Mouse (Mus musculus): ENCODE measurements around the gene Pde4d.

Gene Pde4d

DNA sequence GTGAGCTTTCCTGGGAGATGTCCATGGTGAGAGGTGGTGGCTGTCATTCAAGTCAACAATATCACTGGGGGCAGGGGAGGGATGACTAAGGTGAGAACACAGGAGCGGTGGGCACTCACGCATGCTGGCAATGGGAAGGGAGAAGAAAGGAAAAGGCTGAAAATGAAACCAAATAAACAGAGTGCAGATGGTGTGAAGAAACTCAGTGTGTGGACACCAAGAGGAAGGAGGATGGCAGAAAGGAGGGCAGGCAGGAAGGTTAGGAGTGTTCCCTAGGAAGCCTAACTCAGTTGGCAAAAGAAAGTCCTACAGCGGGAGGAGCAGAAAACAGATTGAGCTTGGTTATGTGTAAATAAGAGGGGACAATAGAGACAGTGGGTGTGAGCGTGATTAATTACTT, 1107.1 kb downstream of the Pde4d start:
- in situ Hi-C loops (cut with MboI), result loop anchor here (10.0 kb wide), 1 partner anchor 212 kb away; no protein-coding TSS in a partner anchor

DNA sequence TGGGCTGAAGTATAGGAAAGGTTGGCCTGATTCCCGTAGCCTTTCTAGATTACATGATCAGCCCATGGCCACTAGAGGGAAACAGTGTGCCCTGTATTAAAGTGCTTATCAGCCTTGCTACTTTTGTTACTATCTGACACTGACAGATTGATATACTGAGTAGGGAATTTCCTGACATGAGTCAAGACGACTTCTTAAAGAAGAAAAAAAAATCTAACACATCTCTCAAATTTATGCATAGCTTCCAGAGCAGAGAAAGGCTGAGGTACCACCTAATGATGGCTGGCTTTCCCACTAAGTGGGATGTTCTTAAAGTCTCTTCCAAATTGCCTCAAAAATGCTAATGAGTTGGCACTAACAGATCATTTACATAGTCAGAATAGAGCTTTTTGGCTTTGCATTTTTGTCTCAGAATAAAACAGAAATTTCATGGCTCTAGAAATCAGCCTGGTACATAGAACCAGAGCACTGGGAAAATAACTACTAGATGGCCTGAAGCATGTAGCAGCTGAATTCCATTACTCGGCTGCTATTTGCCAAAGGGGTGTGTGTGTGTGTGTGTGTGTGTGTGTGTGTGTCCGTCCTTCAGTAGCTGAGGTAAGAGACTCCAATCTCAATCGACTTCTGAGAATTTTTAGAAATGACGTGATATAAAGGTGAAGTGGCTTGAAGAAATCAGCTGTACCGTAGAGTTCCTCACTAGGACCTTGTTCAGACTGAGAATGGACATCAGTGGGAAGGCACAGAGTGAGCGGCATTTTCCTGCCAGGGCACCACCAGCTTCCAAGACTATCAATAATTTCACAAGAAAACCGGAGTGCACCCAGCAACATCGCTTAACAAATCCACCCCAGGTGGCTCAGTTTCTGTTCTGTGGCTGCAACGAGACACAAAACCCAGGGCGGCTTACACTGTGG, 1108.9 kb downstream of the Pde4d start:
- in situ Hi-C loops (cut with MboI), result loop anchor here (10.0 kb wide), 1 partner anchor 214 kb away; no protein-coding TSS in a partner anchor

DNA sequence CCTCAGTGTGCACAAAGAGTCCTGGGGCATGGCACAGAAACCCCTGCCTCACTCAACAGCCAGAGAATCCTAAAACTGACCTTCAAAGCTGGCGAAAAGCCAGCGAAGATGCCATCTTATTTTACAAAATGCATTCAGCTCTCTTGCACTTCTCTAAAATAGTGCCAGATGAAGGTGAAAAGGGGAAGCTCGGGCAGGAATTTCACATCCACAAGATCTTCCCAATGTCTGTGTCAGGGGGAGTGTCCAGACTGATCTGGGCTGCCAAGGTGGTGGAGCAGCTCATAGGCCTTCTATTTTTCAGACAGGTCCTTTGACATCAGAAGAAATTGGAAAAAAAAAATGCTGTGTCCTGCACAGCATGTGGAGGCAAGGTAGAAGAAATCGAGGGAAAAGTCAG, 1110.5 kb downstream of the Pde4d start:
- in situ Hi-C loops (cut with MboI), result no loop called here

DNA sequence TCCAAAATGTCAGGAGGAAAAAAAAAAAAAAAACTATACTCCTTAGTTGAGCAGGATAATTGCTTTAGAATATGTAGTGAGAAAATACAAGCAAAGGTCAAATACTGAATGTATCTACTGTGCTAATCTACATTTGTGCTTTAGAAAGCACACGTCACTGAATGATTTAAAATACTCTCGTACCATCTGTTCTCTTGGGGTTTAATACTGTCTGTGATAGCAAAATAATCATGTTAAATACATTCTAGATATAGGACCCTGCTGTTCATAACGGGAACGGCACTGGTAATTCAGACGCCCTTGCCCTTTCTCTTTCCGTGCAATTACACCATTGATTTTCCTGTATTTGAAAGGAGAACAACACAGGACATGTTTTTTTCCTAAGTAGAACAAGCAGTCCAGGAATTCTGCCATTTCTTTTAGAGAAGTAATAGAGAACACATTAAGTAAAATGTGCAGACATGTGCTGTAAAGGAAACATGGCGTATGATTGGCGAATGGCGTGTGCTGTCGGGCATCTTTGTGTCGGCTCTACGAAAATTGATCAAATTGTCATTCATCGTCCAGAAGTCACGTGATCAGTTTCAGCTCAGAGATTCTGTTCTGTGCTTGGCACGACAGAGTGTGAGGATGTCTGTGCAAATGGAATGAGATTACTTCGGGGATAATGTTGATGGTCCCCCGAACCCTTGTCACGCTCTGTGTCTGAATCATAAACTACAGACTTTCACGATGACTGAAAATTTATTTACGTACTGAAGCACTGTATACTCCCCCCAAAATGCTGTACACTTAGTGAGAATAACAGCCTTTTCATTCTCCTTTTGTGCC, 1119.1 kb downstream of the Pde4d start:
- in situ Hi-C loops (cut with MboI), result no loop called here

DNA sequence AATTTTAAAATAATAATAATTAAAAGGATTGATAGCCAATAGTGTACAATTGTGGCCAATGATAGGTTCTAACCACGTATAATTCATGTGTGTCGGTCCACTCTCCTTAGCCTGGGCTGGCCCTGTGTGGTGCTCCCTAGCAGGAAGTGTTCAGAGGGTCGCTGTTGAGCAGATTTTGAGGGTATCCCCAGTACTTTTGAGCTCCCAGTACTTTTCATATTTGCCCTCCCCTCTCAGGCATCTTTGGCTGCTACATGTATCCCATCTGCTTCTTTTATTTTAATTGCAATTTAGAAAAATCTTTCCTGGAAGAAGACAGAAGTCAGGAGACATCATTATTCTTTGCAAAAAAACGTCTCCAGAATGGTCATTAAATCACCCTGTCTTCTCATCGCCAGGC, 1119.7 kb downstream of the Pde4d start:
- in situ Hi-C loops (cut with MboI), result no loop called here

DNA sequence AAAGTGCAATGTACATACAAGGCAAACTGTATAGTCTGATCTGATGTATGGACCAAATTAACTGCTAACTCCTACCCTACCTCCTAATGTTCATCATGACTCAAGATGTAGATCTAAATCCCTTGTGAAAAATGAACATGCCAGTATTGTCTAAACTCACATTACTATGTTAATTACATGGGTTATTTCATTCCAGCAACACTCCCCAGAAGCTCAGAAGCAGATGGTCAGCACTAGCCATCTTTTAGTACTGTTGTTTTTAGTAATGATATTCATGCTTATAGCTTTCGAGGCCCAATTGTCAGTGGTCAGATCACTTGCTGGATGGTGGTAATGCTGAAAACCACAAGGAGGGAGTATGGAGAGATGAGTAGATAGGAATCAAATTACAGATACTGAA, 1127.0 kb downstream of the Pde4d start:
- in situ Hi-C loops (cut with MboI), result no loop called here

DNA sequence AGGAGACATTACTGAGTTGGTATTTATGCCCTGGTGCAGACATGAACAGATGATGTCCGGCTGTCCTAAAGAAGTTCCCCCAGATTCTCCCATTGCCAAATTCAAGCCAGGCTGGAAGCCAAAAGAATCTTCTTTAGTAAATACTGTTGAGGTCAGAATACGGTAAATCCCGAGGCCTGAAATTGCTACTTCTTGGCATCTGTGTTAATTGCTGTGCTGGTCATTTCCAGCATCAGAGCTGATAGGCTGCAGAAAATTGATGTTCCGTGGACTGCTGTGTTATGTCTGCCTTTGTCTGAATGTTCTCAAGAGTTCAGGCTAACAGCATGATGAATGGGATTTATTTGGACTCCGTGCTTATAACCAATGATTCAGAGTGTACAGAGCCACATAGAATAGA, 1127.7 kb downstream of the Pde4d start:
- in situ Hi-C loops (cut with MboI), result no loop called here

DNA sequence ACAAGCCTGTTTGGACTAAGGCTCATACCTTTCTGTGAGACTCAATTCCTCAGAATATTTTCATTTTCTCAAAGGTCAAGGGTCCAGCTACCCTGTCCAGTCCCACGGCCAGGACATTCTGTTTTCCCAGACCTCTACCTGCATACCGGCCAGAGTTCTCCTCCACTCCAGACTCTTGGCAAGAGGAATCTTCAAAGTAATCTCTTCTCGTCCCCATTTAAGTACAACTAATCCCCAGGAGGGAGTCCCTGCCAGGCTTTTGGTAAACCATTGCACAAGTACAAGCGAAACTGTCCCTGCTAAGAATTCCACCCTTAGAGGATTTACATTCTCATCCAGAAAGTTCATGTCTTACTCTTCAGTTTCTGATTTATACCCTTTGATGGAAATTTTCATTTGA, 1128.2 kb downstream of the Pde4d start:
- in situ Hi-C loops (cut with MboI), result no loop called here

DNA sequence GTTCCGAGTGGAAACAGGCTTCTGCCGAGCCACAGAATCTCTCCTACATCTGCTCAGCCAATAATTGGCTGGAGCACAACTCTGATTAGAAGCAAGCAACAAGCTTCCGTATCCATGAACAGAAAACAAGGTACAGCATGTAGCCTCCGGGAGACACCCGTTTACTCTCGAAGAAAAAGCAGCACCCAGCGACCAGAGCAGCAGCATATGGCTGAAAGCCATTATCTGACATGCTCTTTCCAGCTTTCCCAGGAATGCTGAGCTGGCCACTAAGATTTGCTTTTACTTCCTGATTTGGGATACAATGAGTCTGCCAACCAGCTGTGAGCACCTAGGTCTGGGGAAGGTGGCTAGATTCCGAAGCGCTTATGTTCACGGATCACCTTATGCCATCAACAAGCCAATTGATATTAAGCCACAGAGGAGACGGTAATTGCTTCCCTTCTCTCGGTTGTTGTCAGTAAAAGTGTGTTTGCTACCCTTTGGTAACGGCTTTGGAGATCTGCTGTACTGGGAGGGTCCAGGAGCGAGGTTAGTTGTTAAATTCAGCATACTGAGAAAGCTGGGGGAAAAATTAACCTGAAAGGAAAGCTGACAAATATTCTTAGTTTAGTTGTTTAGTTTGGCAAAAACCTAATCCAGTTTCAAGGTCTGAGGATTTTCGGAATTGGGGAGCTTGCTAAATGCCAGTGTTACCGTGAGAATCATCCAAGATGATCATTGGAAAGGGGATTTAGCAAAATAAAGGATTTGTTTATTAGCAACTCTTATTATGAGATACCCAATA, 1131.7 kb downstream of the Pde4d start:
- in situ Hi-C loops (cut with MboI), result no loop called here

DNA sequence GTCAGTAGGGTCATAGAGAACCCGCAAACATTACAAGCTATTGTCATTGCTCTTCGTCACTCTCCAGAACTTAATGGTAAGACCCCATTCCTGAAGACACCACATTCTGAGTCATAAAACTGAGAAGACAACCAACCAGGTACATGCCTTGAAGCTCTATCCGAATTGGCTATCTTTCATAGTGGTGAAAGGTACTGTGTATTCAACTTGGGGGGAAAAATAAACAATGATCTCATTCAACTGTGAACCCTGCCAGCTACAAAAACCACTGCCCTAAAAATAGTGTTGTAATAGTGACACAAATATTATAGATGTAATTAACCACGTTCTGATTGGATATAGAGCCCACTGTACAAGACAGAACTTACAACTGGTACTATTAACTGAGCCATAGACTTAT, 1140.3 kb downstream of the Pde4d start:
- in situ Hi-C loops (cut with MboI), result no loop called here

DNA sequence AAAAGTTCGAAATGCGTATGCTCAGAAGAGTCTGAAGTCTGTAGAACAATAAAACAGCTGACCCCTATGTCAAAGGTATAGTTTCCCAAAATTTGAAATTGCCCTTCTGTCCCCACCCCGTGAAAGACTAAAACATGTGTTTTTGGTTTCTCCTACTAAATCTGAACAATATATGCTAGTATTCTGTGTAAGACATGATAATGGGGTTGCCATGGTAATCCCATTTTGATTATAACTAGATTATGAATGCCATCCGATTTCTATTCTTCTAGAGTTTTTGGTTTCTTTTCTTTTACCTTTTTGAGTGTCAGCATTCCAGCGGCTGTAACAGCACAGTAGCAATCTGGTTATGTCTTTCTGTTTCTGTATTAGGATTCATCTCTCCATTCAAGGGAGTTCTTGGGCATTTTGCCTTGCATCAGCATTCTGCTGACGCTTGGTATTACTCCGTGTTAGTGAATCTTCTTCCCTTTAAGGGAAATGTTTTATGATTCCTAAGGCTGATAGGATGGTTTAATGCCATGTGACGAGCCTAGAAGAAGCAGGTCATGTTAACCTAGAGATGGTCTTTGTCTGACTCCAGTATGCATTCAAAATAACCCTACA, 1142.5 kb downstream of the Pde4d start:
- in situ Hi-C loops (cut with MboI), result no loop called here

DNA sequence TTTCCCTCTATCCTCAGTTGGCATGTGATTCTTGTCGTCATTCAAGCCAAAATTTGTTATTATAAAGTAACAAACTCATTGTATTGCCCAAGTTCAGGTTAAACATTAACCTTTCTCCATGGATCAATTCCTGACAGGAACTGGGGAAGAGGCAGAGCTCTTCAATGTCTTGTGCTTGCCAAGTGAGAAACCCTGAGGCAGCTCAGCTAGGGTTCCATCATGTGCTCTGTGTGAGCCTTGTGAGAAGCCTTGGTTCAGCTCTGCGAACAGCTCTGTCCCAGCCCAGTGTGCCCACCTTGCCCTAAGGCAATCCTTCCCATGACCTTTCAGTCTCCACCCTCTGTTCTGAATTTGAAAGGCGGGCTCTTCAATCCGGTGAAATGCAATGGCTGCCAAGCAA, 1150.0 kb downstream of the Pde4d start:
- in situ Hi-C loops (cut with MboI), result no loop called here

DNA sequence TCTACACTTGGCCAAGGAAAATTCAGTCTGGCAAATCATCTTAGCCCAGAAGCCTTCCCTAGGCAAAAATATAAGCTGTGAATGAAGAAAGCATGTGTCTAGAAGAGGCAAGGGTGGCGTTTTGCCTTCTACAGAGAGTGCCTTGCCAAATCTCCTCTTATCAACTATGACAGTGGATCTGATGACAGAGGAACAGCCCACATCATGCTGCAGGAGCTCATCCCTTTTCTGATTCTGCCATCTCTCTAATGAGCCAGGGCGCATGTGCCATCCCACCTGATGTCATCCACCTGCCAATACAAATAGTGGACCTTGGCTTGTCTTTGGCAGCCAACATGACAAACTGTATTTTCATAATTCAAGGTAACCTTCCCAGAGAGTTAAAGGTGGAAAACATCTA, 1154.3 kb downstream of the Pde4d start:
- in situ Hi-C loops (cut with MboI), result no loop called here

DNA sequence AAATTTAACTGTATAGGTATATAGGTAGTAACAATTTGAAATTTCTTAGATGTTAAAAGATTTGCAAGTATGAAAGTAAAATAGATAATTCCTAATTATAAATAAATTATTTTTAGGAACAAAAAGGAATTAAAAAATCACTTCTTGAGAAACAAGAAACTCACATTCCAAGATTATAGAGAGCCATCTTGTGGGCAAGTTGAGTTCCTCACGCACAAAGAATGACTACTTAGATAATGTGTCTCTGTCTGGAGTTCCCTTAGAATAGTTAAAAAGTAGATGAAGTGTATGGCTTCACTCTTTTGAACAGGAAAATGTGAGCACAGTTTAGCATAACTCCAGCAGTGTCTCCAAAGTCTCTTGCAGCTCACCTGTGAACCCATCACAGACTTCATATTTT, 1155.4 kb downstream of the Pde4d start:
- in situ Hi-C loops (cut with MboI), result no loop called here

DNA sequence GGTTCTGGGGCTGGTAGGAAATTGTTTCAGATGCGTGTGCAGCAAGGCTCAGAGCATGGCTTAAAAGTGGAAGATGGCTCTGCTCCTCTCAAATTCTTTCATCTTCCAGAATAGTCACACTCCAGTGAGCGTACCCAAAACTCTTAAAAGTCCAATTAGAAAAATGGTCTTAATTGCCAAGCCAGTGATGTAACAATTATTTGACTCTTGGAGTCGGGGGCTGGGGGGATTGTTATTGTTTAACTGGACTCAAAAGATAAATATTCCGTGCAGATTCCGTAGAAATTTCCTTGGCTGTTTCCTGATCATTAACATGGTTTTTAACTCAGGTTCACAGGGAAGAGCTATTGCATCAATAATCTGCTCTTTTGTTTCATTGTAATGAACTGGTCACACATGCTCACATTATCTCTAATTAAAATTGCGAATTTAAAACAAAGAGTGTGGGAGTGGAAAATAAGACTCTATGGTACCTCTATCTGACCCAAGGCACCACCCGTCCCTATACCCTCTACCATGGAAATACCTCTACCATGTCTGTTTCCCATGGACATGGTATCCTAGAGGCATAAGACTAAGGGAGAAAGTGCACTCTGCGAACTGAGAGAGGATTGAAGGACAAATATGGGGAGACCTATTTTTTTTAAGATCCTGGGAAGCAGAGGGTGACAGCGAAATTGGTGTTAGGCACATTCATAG, 1159.5 kb downstream of the Pde4d start:
- in situ Hi-C loops (cut with MboI), result no loop called here

DNA sequence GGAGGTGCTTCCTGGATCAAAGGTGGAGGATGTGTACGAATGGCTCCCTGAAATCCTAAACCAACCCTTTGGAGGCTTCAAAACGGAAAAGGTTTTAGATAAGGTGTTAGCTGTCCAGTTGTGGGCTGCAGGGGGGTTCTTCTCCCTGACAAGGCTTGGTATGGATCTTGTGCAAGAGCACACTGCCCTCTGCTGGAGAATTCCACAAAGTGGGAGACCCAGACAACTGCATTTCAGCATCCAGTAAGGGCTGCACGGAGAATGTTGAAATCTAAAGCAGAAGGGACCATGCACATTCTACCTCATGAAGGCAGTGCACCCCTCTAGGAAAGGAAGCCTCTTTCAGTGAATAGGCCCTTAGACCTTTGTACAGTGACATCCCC, 1160.0 kb downstream of the Pde4d start:
- in situ Hi-C loops (cut with MboI), result no loop called here

DNA sequence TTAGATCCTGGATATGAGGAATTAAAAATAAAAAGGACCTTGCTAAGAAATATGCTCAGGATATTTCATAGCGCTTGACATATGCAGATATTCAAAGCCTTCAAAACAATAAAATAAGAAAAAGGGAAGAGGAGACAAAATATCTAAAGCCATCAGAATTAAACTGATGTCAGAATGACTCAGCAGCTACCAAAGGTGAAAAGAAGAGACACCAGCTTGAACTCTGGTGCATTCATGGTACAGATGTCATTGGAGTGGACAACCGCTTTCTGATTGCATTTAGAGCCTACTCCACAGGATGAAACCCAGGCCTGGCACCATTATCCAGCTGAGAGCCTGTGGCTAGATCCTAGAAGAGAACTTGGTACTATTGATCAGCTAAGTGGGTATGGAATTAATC, 1161.0 kb downstream of the Pde4d start:
- in situ Hi-C loops (cut with MboI), result no loop called here

DNA sequence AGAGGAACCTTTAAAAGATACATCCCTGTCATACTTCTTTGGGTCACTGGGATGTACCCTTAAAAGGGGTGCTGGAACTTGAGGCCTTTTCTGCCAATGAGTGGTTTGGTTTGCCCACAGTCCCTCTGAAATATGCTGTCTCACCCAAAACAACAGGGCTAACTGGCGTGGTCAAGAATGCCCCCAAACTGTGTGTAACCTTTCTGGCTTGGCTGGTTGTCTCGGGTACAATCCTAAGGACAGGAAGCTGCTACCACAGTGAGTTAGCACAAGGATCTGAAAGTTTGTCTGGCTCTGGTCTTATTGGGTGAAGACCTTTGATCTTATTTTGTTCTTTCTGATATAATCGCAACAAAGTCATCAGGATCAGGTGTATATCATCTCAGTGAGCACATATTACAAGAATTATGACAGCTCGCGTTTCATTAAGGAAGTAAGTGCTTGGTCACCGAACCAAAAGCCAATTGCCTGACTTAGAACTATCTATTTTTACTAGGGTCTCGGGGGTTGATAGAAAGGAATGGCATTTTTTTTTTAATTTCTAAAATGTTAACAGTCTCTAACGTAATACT, 1165.6 kb downstream of the Pde4d start:
- in situ Hi-C loops (cut with MboI), result no loop called here

DNA sequence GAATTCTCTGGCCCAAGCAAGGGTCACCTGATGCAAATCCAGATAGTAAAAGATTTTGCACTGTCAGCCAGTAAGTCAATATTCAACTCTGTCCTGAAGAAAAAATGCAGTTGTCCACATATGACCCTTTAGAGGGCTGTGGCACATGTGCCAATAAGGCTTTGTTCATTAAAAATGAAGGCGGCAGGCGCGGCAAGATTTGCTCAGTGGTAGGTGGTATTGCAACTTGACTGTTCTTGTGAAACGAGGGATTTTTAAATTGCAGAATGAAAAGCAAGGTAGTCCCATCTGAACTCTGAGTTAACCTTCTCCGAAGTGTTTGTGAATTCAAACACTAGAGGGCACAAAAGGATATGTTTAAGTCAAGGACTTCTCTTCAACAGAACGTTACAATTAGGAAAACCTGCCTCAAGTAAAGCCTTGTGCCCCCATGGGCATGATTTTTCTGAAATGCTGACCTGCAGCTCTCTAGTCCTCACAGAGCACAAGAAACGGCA, 1166.1 kb downstream of the Pde4d start:
- in situ Hi-C loops (cut with MboI), result no loop called here

DNA sequence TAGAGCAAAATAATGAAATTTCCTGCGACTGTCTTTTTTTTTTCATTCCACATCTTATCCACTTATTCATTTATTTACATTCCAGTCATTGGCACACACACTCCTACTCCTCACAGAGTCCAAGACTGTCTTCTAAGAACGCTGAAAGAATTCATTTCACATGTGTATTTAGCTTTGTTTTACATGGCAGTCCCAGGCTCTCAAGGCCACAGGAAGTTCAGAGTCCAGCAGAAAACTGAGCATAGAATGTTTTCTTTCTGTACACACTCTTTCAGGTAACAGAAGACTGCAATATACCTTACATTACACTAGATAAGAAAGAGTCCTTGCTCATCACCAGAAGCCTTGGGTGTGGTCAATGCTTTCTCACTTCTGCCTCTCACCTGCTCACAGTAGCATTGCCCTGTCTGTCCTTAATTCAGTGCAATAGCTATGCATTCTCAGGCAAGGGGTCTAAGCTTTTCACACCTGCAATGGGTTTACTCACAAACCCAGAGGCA, 1169.5 kb downstream of the Pde4d start:
- in situ Hi-C loops (cut with MboI), result no loop called here
